Mouse (Mus musculus): ENCODE results near the gene Olfr1271. TPM values are rescaled to one million over a fixed set of nuclear protein-coding genes. Genes with fewer than 3 reads are reported as not detected.
"Not testable (repeated sequence)": the region's sequence is repeated elsewhere in the genome, so short reads cannot be mapped to it uniquely, and the experiment has no call there.

Olfr1271 gene
- under 1 TPM in 1 of 3 experiments, not detected in 2; 0.05 TPM for polyA plus RNA-seq (2017; shearing (Covaris generic))

- no peak for ATAC-seq
Measured at GRCm38 (mm10) chr2:90270932-90271331, at the start of gene Olfr1271. Olfr1271 (minus strand) TSS chr2:90271032.

GRCm38 (mm10) chr2:90292741-90293140 lies 21.9 kb upstream of the Olfr1271 start, which contains the start of gene Olfr1272:
Olfr1272 (minus strand) TSS chr2:90292841.
- ATAC-seq, result no peak

- ATAC-seq, result no peak
Measured at GRCm38 (mm10) chr2:90257492-90257891, 13.3 kb downstream of the Olfr1271 start, which contains the start of gene Olfr142. Olfr142 (minus strand) TSS chr2:90257592.

- ATAC-seq, result not testable (repeated sequence)
Measured at GRCm38 (mm10) chr2:90224393-90224792, 46.4 kb downstream of the Olfr1271 start, which contains the start of gene Olfr1506. Olfr1506 (minus strand) TSS chr2:90224493.

Other genes starting within 250 kb of the Olfr1271 start
- gene Olfr1264, start 245.5 kb downstream of the Olfr1271 start, polyA plus RNA-seq (2017; shearing (Covaris generic)), result not detected
- gene Olfr1265, start 235.7 kb downstream of the Olfr1271 start, polyA plus RNA-seq (2017; shearing (Covaris generic)), result not detected
- gene Olfr140, start 207.4 kb downstream of the Olfr1271 start, polyA plus RNA-seq (2017; shearing (Covaris generic)), result not detected
- under 1 TPM in 1 of 3 experiments, not detected in 2; 0.34 TPM for gene Olfr1269, start 149.6 kb downstream of the Olfr1271 start, polyA plus RNA-seq (2017; shearing (Covaris generic))
- not detected for gene Olfr32, start 128.7 kb downstream of the Olfr1271 start, polyA plus RNA-seq (2017; shearing (Covaris generic))
- not detected for gene Olfr1270, start 117.9 kb downstream of the Olfr1271 start, polyA plus RNA-seq (2017; shearing (Covaris generic))
- not detected for gene Olfr1506, start 46.5 kb downstream of the Olfr1271 start, polyA plus RNA-seq (2017; shearing (Covaris generic))
- gene Olfr142, start 13.4 kb downstream of the Olfr1271 start, polyA plus RNA-seq (2017; shearing (Covaris generic)), result not detected
- not detected for gene Olfr1272, start 21.8 kb upstream of the Olfr1271 start, polyA plus RNA-seq (2017; shearing (Covaris generic))
- not detected for gene Gm13769, start 51.2 kb upstream of the Olfr1271 start, polyA plus RNA-seq (2017; shearing (Covaris generic))
- gene Olfr1274-ps, start 127.7 kb upstream of the Olfr1271 start, polyA plus RNA-seq (2017; shearing (Covaris generic)), result not detected

All from inflammation-experienced regulatory T-cells, adult 6 months (primary cell).